Mouse (Mus musculus): ENCODE measurements at regions not wholly inside any gene's neighbourhood (a gene's known extent, or its start where the extent isn't known, plus 50 kb on each side); places are given as distances from the start of the nearest gene placed in this dataset.

GRCm38 (mm10) chr13:52024832-52025481 is 178.5 kb downstream of the Gadd45g start:
- WGBS, result 55% methylated on average over 18 of the region's 18 CpGs
- H3K27ac ChIP-seq (replicated peaks), result peak overlapping the region; percentile 36
- no peaks in the 10 kb centered on the region for H3K9me3 ChIP-seq
- no peaks in the 10 kb centered on the region for H3K36me3 ChIP-seq (replicated peaks)
- H3K27me3 ChIP-seq (replicated peaks; ENCODE audit: low read depth, poor library complexity, severe bottlenecking), result no peaks in the 10 kb centered on the region
- H3K4me1 ChIP-seq, result peaks cover 55% of the 10 kb centered on the region
- DNase-seq (ENCODE audit: low spot score), result peak; percentile 50
- no peak overlapping the region for H3K4me3 ChIP-seq

GRCm38 (mm10) chr13:52025482-52025848 is 179.0 kb downstream of the Gadd45g start:
- DNase-seq (ENCODE audit: low spot score), result no peak
- Histone ChIP-seq H3K27ac (replicated peaks) (peak overlapping the region; percentile 36), H3K36me3 (replicated peaks) (no peaks in the 10 kb centered on the region), H3K4me1 (peaks cover 51% of the 10 kb centered on the region), H3K27me3 (replicated peaks; ENCODE audit: low read depth, poor library complexity, severe bottlenecking) (no peaks in the 10 kb centered on the region), H3K4me3 (no peak overlapping the region), H3K9me3 (no peaks in the 10 kb centered on the region)
- 84% methylated on average over 5 of the region's 5 CpGs for WGBS

GRCm38 (mm10) chr13:52026291-52026690 is 179.8 kb downstream of the Gadd45g start:
- no peak for DNase-seq (ENCODE audit: low spot score)
- no peaks in the 10 kb centered on the region for H3K27me3 ChIP-seq (replicated peaks; ENCODE audit: low read depth, poor library complexity, severe bottlenecking)
- peaks cover 43% of the 10 kb centered on the region for H3K4me1 ChIP-seq
- H3K27ac ChIP-seq (replicated peaks), result no peak overlapping the region
- 84% methylated on average over 7 of the region's 7 CpGs for WGBS
- no peaks in the 10 kb centered on the region for H3K9me3 ChIP-seq
- H3K36me3 ChIP-seq (replicated peaks), result no peaks in the 10 kb centered on the region
- no peak overlapping the region for H3K4me3 ChIP-seq

- Histone ChIP-seq H3K4me3 (no peak overlapping the region), H3K4me1 (peaks cover 19% of the 10 kb centered on the region), H3K27me3 (replicated peaks; ENCODE audit: low read depth, poor library complexity, severe bottlenecking) (no peaks in the 10 kb centered on the region), H3K36me3 (replicated peaks) (no peaks in the 10 kb centered on the region), H3K27ac (replicated peaks) (no peak overlapping the region), H3K9me3 (no peaks in the 10 kb centered on the region)
- no peak for DNase-seq (ENCODE audit: low spot score)
- 79% methylated on average over 3 of the region's 3 CpGs for WGBS
These were observed 183.5 kb downstream of the Gadd45g start for GRCm38 (mm10) chr13:52029868-52030422.

GRCm38 (mm10) chr13:52031465-52031864 is 185.0 kb downstream of the Gadd45g start:
- no peak for DNase-seq (ENCODE audit: low spot score)
- no peak overlapping the region for H3K4me3 ChIP-seq
- no peaks in the 10 kb centered on the region for H3K36me3 ChIP-seq (replicated peaks)
- H3K27ac ChIP-seq (replicated peaks), result no peak overlapping the region
- no peaks in the 10 kb centered on the region for H3K27me3 ChIP-seq (replicated peaks; ENCODE audit: low read depth, poor library complexity, severe bottlenecking)
- 78% methylated on average over 5 of the region's 5 CpGs for WGBS
- peaks cover 11% of the 10 kb centered on the region; the same call in 1 of the 2 replicates for H3K4me1 ChIP-seq
- H3K9me3 ChIP-seq, result no peaks in the 10 kb centered on the region

GRCm38 (mm10) chr13:52035731-52036130 is 189.3 kb downstream of the Gadd45g start:
- H3K4me1 ChIP-seq, result 0 out of 2 replicates have a peak, but pooled peaks cover 3% of the 10 kb centered on the region
- 78% methylated on average over 6 of the region's 6 CpGs for WGBS
- DNase-seq (ENCODE audit: low spot score), result no peak
- no peaks in the 10 kb centered on the region for H3K36me3 ChIP-seq (replicated peaks)
- H3K4me3 ChIP-seq, result no peak overlapping the region
- H3K27ac ChIP-seq (replicated peaks), result no peak overlapping the region
- H3K27me3 ChIP-seq (replicated peaks; ENCODE audit: low read depth, poor library complexity, severe bottlenecking), result no peaks in the 10 kb centered on the region
- H3K9me3 ChIP-seq, result no peaks in the 10 kb centered on the region

- no peaks in the 10 kb centered on the region for H3K9me3 ChIP-seq
- H3K4me3 ChIP-seq, result no peak overlapping the region
- no peaks in the 10 kb centered on the region for H3K27me3 ChIP-seq (replicated peaks; ENCODE audit: low read depth, poor library complexity, severe bottlenecking)
- DNase-seq (ENCODE audit: low spot score), result no peak
- H3K36me3 ChIP-seq (replicated peaks), result no peaks in the 10 kb centered on the region
- H3K4me1 ChIP-seq, result peaks cover 7% of the 10 kb centered on the region
- no peak overlapping the region for H3K27ac ChIP-seq (replicated peaks)
- 77% methylated on average over 5 of the region's 5 CpGs for WGBS
These were observed 189.9 kb downstream of the Gadd45g start for GRCm38 (mm10) chr13:52036351-52036750.

GRCm38 (mm10) chr13:52037218-52037617 is 190.7 kb downstream of the Gadd45g start:
- no peaks in the 10 kb centered on the region for H3K9me3 ChIP-seq
- DNase-seq (ENCODE audit: low spot score), result no peak
- 64% methylated on average over 13 of the region's 13 CpGs for WGBS
- H3K36me3 ChIP-seq (replicated peaks), result no peaks in the 10 kb centered on the region
- no peaks in the 10 kb centered on the region for H3K27me3 ChIP-seq (replicated peaks; ENCODE audit: low read depth, poor library complexity, severe bottlenecking)
- H3K4me1 ChIP-seq, result peaks cover 16% of the 10 kb centered on the region
- no peak overlapping the region for H3K4me3 ChIP-seq
- H3K27ac ChIP-seq (replicated peaks), result no peak overlapping the region

GRCm38 (mm10) chr13:52041467-52042421 is 195.3 kb downstream of the Gadd45g start:
- Histone ChIP-seq H3K27me3 (replicated peaks; ENCODE audit: low read depth, poor library complexity, severe bottlenecking) (no peaks in the 10 kb centered on the region), H3K36me3 (replicated peaks) (no peaks in the 10 kb centered on the region), H3K4me3 (no peak overlapping the region), H3K9me3 (no peaks in the 10 kb centered on the region), H3K4me1 (peaks cover 25% of the 10 kb centered on the region), H3K27ac (replicated peaks) (peak overlapping the region; percentile 5; the same call in 1 of the 2 replicates)
- DNase-seq (ENCODE audit: low spot score), result peak; percentile 32
- WGBS, result 65% methylated on average over 15 of the region's 15 CpGs

- DNase-seq (ENCODE audit: low spot score), result no peak
- no peaks in the 10 kb centered on the region for H3K27me3 ChIP-seq (replicated peaks; ENCODE audit: low read depth, poor library complexity, severe bottlenecking)
- 95% methylated on average over 3 of the region's 3 CpGs for WGBS
- H3K36me3 ChIP-seq (replicated peaks), result no peaks in the 10 kb centered on the region
- H3K4me1 ChIP-seq, result peaks cover 29% of the 10 kb centered on the region
- H3K9me3 ChIP-seq, result no peaks in the 10 kb centered on the region
- H3K27ac ChIP-seq (replicated peaks), result no peak overlapping the region
- no peak overlapping the region for H3K4me3 ChIP-seq
These were observed 196.4 kb downstream of the Gadd45g start for GRCm38 (mm10) chr13:52042867-52043266.

GRCm38 (mm10) chr13:52043916-52044315 is 197.4 kb downstream of the Gadd45g start:
- Histone ChIP-seq H3K4me3 (no peak overlapping the region), H3K27me3 (replicated peaks; ENCODE audit: low read depth, poor library complexity, severe bottlenecking) (no peaks in the 10 kb centered on the region), H3K36me3 (replicated peaks) (no peaks in the 10 kb centered on the region), H3K9me3 (no peaks in the 10 kb centered on the region), H3K27ac (replicated peaks) (no peak overlapping the region), H3K4me1 (peaks cover 29% of the 10 kb centered on the region)
- no peak for DNase-seq (ENCODE audit: low spot score)
- WGBS, result 79% methylated on average over 3 of the region's 3 CpGs

- no peak overlapping the region for H3K4me3 ChIP-seq
- WGBS, result 83% methylated on average over 3 of the region's 3 CpGs
- H3K4me1 ChIP-seq, result peaks cover 29% of the 10 kb centered on the region
- H3K9me3 ChIP-seq, result peaks cover 4% of the 10 kb centered on the region; the same call in 1 of the 2 replicates
- no peaks in the 10 kb centered on the region for H3K27me3 ChIP-seq (replicated peaks; ENCODE audit: low read depth, poor library complexity, severe bottlenecking)
- DNase-seq (ENCODE audit: low spot score), result no peak
- no peaks in the 10 kb centered on the region for H3K36me3 ChIP-seq (replicated peaks)
- no peak overlapping the region for H3K27ac ChIP-seq (replicated peaks)
These were observed 198.9 kb downstream of the Gadd45g start for GRCm38 (mm10) chr13:52045349-52045748.
